Comparison of ENCODE assay signal across 21 mouse cellular contexts in genomic region chr9:115259866-115260265, GRCm38 (mm10). TPM values are rescaled to one million over a fixed set of nuclear protein-coding genes. Genes with fewer than 3 reads are reported as not detected.
DNase-seq lines count a peak whose midpoint lies in the region; ATAC-seq lines count a peak whose summit lies in the region.
"Had no signal": no experiment of that assay in that cellular context is flagged by ENCODE, and none has a peak within 500 bp of the region (broad histone marks: within the 10 kb centered on the region; RNA-seq: fewer than 3 reads in every experiment).

No protein-coding gene starts in this region.

- no peak overlapping the region for H3K27ac ChIP-seq in heart, embryonic 12.5 days (ENCODE audit: poor library complexity, severe bottlenecking)
- no peak overlapping the region for H3K27ac ChIP-seq in heart, embryonic 10.5 days
- H3K27ac ChIP-seq in intestine, embryonic 15.5 days: no peak overlapping the region
- H3K27ac ChIP-seq in intestine, embryonic 16.5 days (ENCODE audit: low read length): no peak overlapping the region

- H3K9me3 ChIP-seq in heart, embryonic 12.5 days (replicated peaks): no peaks in the 10 kb centered on the region
- H3K9me3 ChIP-seq in heart, embryonic 10.5 days: no peaks in the 10 kb centered on the region
- no peaks in the 10 kb centered on the region for H3K9me3 ChIP-seq in intestine, embryonic 15.5 days
- H3K9me3 ChIP-seq in intestine, embryonic 16.5 days (ENCODE audit: control insufficient read depth, low read length): no peaks in the 10 kb centered on the region
- H3K9me3 ChIP-seq: G1E had no signal

- no peak for ATAC-seq in heart, embryonic 12.5 days (ENCODE audit: insufficient number of reproducible peaks, low FRiP score)
- ATAC-seq in intestine, embryonic 15.5 days: peak; percentile 26; the same call in 1 of the 2 replicates
- no peak for ATAC-seq in intestine, embryonic 16.5 days
- ATAC-seq: activated CD4-positive, CD25-positive, alpha-beta regulatory T cell, adult 4 months; CD4-positive, CD25-positive, alpha-beta regulatory T cell, adult 4 months; Patski had no signal

- no peak overlapping the region for H3K4me2 ChIP-seq in heart, embryonic 12.5 days
- no peak overlapping the region for H3K4me2 ChIP-seq in intestine, embryonic 15.5 days (replicated peaks)
- H3K4me2 ChIP-seq in intestine, embryonic 16.5 days (ENCODE audit: low read depth, low read length): no peak overlapping the region

- no peak overlapping the region for H3K9ac ChIP-seq in heart, embryonic 12.5 days
- no peak overlapping the region for H3K9ac ChIP-seq in intestine, embryonic 15.5 days
- H3K9ac ChIP-seq in intestine, embryonic 16.5 days (ENCODE audit: low read depth, low read length): no peak overlapping the region

- peak; percentile 72 for DNase-seq in heart, adult 11 months
- DNase-seq in heart, embryonic 10.5 days (ENCODE audit: low spot score): peak; percentile 68
- no peak for DNase-seq in heart, postnatal 25 days (ENCODE audit: low spot score)
- DNase-seq: adrenal gland, adult 2 months; adrenal gland, adult 8-10 months; adrenal gland, postnatal 10 days; adrenal gland, postnatal 14 days; adrenal gland, postnatal 25 days; adrenal gland, postnatal 36 days; B cell, adult 2 months; cerebellum, adult 11 months; cerebellum, adult 11-12 months; cerebellum, adult 18-20 months had no signal

- peaks cover 47% of the 10 kb centered on the region for H3K36me3 ChIP-seq in heart, embryonic 12.5 days
- H3K36me3 ChIP-seq in heart, embryonic 10.5 days: peaks cover 48% of the 10 kb centered on the region
- H3K36me3 ChIP-seq in intestine, embryonic 15.5 days: peaks cover 11% of the 10 kb centered on the region
- H3K36me3 ChIP-seq in intestine, embryonic 16.5 days (ENCODE audit: control insufficient read depth, insufficient read depth, low read length): 0 out of 2 replicates have a peak, but pooled peaks cover 6% of the 10 kb centered on the region

- intact Hi-C loops in heart, postnatal 25 days (cut with DNase I): no loop called here

- WGBS in heart, embryonic 12.5 days: 90% methylated on average over 4 of the region's 4 CpGs
- WGBS in heart, embryonic 10.5 days: 95% methylated on average over 4 of the region's 4 CpGs
- 89% methylated on average over 4 of the region's 4 CpGs for WGBS in intestine, embryonic 15.5 days
- WGBS in intestine, embryonic 16.5 days: 86% methylated on average over 4 of the region's 4 CpGs

- no peak overlapping the region for H3K4me3 ChIP-seq in heart, embryonic 12.5 days
- no peak overlapping the region for H3K4me3 ChIP-seq in heart, embryonic 10.5 days
- no peak overlapping the region for H3K4me3 ChIP-seq in intestine, embryonic 15.5 days (replicated peaks)
- H3K4me3 ChIP-seq in intestine, embryonic 16.5 days (ENCODE audit: low read length): no peak overlapping the region

- H3K27me3 ChIP-seq in heart, embryonic 12.5 days (replicated peaks): no peaks in the 10 kb centered on the region
- H3K27me3 ChIP-seq in heart, embryonic 10.5 days (ENCODE audit: insufficient read depth, poor library complexity, severe bottlenecking): no peaks in the 10 kb centered on the region
- no peaks in the 10 kb centered on the region for H3K27me3 ChIP-seq in intestine, embryonic 15.5 days (replicated peaks)
- H3K27me3 ChIP-seq in intestine, embryonic 16.5 days (replicated peaks; ENCODE audit: control insufficient read depth, insufficient read depth, low read length): no peaks in the 10 kb centered on the region
- H3K27me3 ChIP-seq: CH12.LX, Patski had no signal

- H3K4me1 ChIP-seq in heart, embryonic 12.5 days (replicated peaks): peaks cover 10% of the 10 kb centered on the region
- 0 out of 2 replicates have a peak, but pooled peaks cover 4% of the 10 kb centered on the region for H3K4me1 ChIP-seq in heart, embryonic 10.5 days
- H3K4me1 ChIP-seq in intestine, embryonic 15.5 days (replicated peaks): no peaks in the 10 kb centered on the region
- no peaks in the 10 kb centered on the region for H3K4me1 ChIP-seq in intestine, embryonic 16.5 days (ENCODE audit: control insufficient read depth, insufficient read depth, low read length)

RNA-seq across cellular contexts. Expression of gene Stt3b, which starts 50.4 kb away (rescaled TPM):
- 121 and 122 TPM in 2 replicates for polyA plus RNA-seq in heart, embryonic 12.5 days (2016; fragmentation: Nextera tagmentation; extraction: Ambion mirVana)
- 101 TPM in 2 replicates for polyA plus RNA-seq in heart, embryonic 10.5 days (2016; fragmentation: Nextera tagmentation; extraction: Ambion mirVana)
- total RNA-seq in heart, postnatal 25 days (2021): 10 to 100 TPM; 56.0 to 58.2 TPM
- 128 TPM in 2 replicates for polyA plus RNA-seq in intestine, embryonic 15.5 days (2015; fragmentation: Nextera tagmentation; extraction: Ambion mirVana)
- polyA plus RNA-seq in intestine, embryonic 16.5 days (2015; fragmentation: Nextera tagmentation; extraction: Ambion mirVana): 108 and 127 TPM in 2 replicates
